Mouse (Mus musculus): ENCODE data around the gene Nod1. TPM values are rescaled to one million over a fixed set of nuclear protein-coding genes. Genes with fewer than 3 reads are reported as not detected.
A peak's percentile ranks its signal among the peaks of the same experiment; 100 is the strongest.

Nod1 gene
- polyA plus RNA-seq, 1 experiment from 2014 or later, result 7.8 TPM

- DNase-seq (ENCODE audit: low spot score) (no peak), ATAC-seq (ENCODE audit: low read depth) (no peak)
- Histone ChIP-seq H3K9me3 (ENCODE audit: control insufficient read depth, low read length) (no peaks in the 10 kb centered on the region), H3K27ac (replicated peaks; ENCODE audit: low read depth, low read length) (no peak overlapping the region), H3K4me3 (ENCODE audit: low read depth, low read length) (peak overlapping the region; percentile 56), H3K4me2 (ENCODE audit: low read depth, low read length) (peak overlapping the region; percentile 98), H3K36me3 (ENCODE audit: control insufficient read depth, insufficient read depth, low read length) (no peaks in the 10 kb centered on the region), H3K4me1 (ENCODE audit: control insufficient read depth, insufficient read depth, low read length) (no peaks in the 10 kb centered on the region; the same call in 1 of the 2 replicates), H3K9ac (ENCODE audit: low read depth, low read length) (peak overlapping the region; percentile 59), H3K27me3 (replicated peaks; ENCODE audit: control insufficient read depth, insufficient read depth, low read length) (no peaks in the 10 kb centered on the region)
- 7% methylated on average over 7 of the region's 7 CpGs for WGBS
Observed at GRCm38 (mm10) chr6:54992141-54992540, 19.7 kb upstream of the Nod1 start.

- WGBS, result 93% methylated on average over 2 of the region's 2 CpGs
- H3K4me1 ChIP-seq (ENCODE audit: control insufficient read depth, insufficient read depth, low read length), result no peaks in the 10 kb centered on the region; the same call in 1 of the 2 replicates
- ATAC-seq (ENCODE audit: low read depth), result no peak
- no peak overlapping the region for H3K9ac ChIP-seq (ENCODE audit: low read depth, low read length)
- no peak overlapping the region for H3K27ac ChIP-seq (replicated peaks; ENCODE audit: low read depth, low read length)
- no peak overlapping the region for H3K4me3 ChIP-seq (ENCODE audit: low read depth, low read length)
- H3K9me3 ChIP-seq (ENCODE audit: control insufficient read depth, low read length), result no peaks in the 10 kb centered on the region
- no peaks in the 10 kb centered on the region for H3K36me3 ChIP-seq (ENCODE audit: control insufficient read depth, insufficient read depth, low read length)
- no peaks in the 10 kb centered on the region for H3K27me3 ChIP-seq (replicated peaks; ENCODE audit: control insufficient read depth, insufficient read depth, low read length)
- no peak overlapping the region for H3K4me2 ChIP-seq (ENCODE audit: low read depth, low read length)
- no peak for DNase-seq (ENCODE audit: low spot score)
Observed at GRCm38 (mm10) chr6:54991189-54991588, 18.8 kb upstream of the Nod1 start.

- ATAC-seq (ENCODE audit: low read depth) (no peak), DNase-seq (ENCODE audit: low spot score) (no peak)
- Histone ChIP-seq H3K4me1 (ENCODE audit: control insufficient read depth, insufficient read depth, low read length) (no peaks in the 10 kb centered on the region; the same call in 1 of the 2 replicates), H3K4me3 (ENCODE audit: low read depth, low read length) (no peak overlapping the region), H3K27ac (replicated peaks; ENCODE audit: low read depth, low read length) (no peak overlapping the region), H3K27me3 (replicated peaks; ENCODE audit: control insufficient read depth, insufficient read depth, low read length) (no peaks in the 10 kb centered on the region), H3K9me3 (ENCODE audit: control insufficient read depth, low read length) (no peaks in the 10 kb centered on the region), H3K9ac (ENCODE audit: low read depth, low read length) (no peak overlapping the region), H3K36me3 (ENCODE audit: control insufficient read depth, insufficient read depth, low read length) (no peaks in the 10 kb centered on the region), H3K4me2 (ENCODE audit: low read depth, low read length) (no peak overlapping the region)
- WGBS, result 92% methylated on average over 6 of the region's 6 CpGs
Observed at GRCm38 (mm10) chr6:54988141-54988540, 15.7 kb upstream of the Nod1 start.

- Histone ChIP-seq H3K9ac (ENCODE audit: low read depth, low read length) (no peak overlapping the region), H3K4me1 (ENCODE audit: control insufficient read depth, insufficient read depth, low read length) (no peaks in the 10 kb centered on the region), H3K27ac (replicated peaks; ENCODE audit: low read depth, low read length) (no peak overlapping the region), H3K4me3 (ENCODE audit: low read depth, low read length) (no peak overlapping the region), H3K4me2 (ENCODE audit: low read depth, low read length) (no peak overlapping the region), H3K36me3 (ENCODE audit: control insufficient read depth, insufficient read depth, low read length) (no peaks in the 10 kb centered on the region), H3K9me3 (ENCODE audit: control insufficient read depth, low read length) (no peaks in the 10 kb centered on the region), H3K27me3 (replicated peaks; ENCODE audit: control insufficient read depth, insufficient read depth, low read length) (no peaks in the 10 kb centered on the region)
- 94% methylated on average over 8 of the region's 8 CpGs for WGBS
- no peak for ATAC-seq (ENCODE audit: low read depth)
- no peak for DNase-seq (ENCODE audit: low spot score)
Observed at GRCm38 (mm10) chr6:54984096-54984495, 11.7 kb upstream of the Nod1 start.

- no peaks in the 10 kb centered on the region for H3K4me1 ChIP-seq (ENCODE audit: control insufficient read depth, insufficient read depth, low read length)
- no peaks in the 10 kb centered on the region for H3K9me3 ChIP-seq (ENCODE audit: control insufficient read depth, low read length)
- DNase-seq (ENCODE audit: low spot score) (no peak), ATAC-seq (ENCODE audit: low read depth) (no peak)
- no peak overlapping the region for H3K9ac ChIP-seq (ENCODE audit: low read depth, low read length)
- H3K36me3 ChIP-seq (ENCODE audit: control insufficient read depth, insufficient read depth, low read length), result no peaks in the 10 kb centered on the region
- WGBS, result 91% methylated on average over 4 of the region's 4 CpGs
- H3K4me2 ChIP-seq (ENCODE audit: low read depth, low read length), result no peak overlapping the region
- no peak overlapping the region for H3K4me3 ChIP-seq (ENCODE audit: low read depth, low read length)
- H3K27me3 ChIP-seq (replicated peaks; ENCODE audit: control insufficient read depth, insufficient read depth, low read length), result no peaks in the 10 kb centered on the region
- H3K27ac ChIP-seq (replicated peaks; ENCODE audit: low read depth, low read length), result no peak overlapping the region
Observed at GRCm38 (mm10) chr6:54983526-54984050, 11.2 kb upstream of the Nod1 start.

GRCm38 (mm10) chr6:54979426-54979825 is 7.0 kb upstream of the Nod1 start:
- whole genome bisulfite sequencing, result 94% methylated on average over 6 of the region's 6 CpGs
- H3K4me3 ChIP-seq (ENCODE audit: low read depth, low read length), result no peak overlapping the region
- H3K9ac ChIP-seq (ENCODE audit: low read depth, low read length), result no peak overlapping the region
- ATAC-seq (ENCODE audit: low read depth) (no peak), DNase-seq (ENCODE audit: low spot score) (no peak)
- H3K27ac ChIP-seq (replicated peaks; ENCODE audit: low read depth, low read length), result no peak overlapping the region
- H3K27me3 ChIP-seq (replicated peaks; ENCODE audit: control insufficient read depth, insufficient read depth, low read length), result no peaks in the 10 kb centered on the region; the same call in 1 of the 2 replicates
- H3K36me3 ChIP-seq (ENCODE audit: control insufficient read depth, insufficient read depth, low read length), result no peaks in the 10 kb centered on the region
- no peak overlapping the region for H3K4me2 ChIP-seq (ENCODE audit: low read depth, low read length)
- no peaks in the 10 kb centered on the region for H3K9me3 ChIP-seq (ENCODE audit: control insufficient read depth, low read length)
- no peaks in the 10 kb centered on the region for H3K4me1 ChIP-seq (ENCODE audit: control insufficient read depth, insufficient read depth, low read length)

GRCm38 (mm10) chr6:54975616-54976015 is 3.2 kb upstream of the Nod1 start:
- Histone ChIP-seq H3K4me2 (ENCODE audit: low read depth, low read length) (no peak overlapping the region), H3K27ac (replicated peaks; ENCODE audit: low read depth, low read length) (no peak overlapping the region), H3K9ac (ENCODE audit: low read depth, low read length) (no peak overlapping the region), H3K36me3 (ENCODE audit: control insufficient read depth, insufficient read depth, low read length) (no peaks in the 10 kb centered on the region), H3K9me3 (ENCODE audit: control insufficient read depth, low read length) (no peaks in the 10 kb centered on the region), H3K4me3 (ENCODE audit: low read depth, low read length) (no peak overlapping the region), H3K27me3 (replicated peaks; ENCODE audit: control insufficient read depth, insufficient read depth, low read length) (no peaks in the 10 kb centered on the region; the same call in 1 of the 2 replicates), H3K4me1 (ENCODE audit: control insufficient read depth, insufficient read depth, low read length) (no peaks in the 10 kb centered on the region)
- ATAC-seq (ENCODE audit: low read depth), result no peak
- no peak for DNase-seq (ENCODE audit: low spot score)
- 50% methylated on average over 1 of the region's 1 CpGs for WGBS

- Histone ChIP-seq H3K9me3 (ENCODE audit: control insufficient read depth, low read length) (no peaks in the 10 kb centered on the region), H3K9ac (ENCODE audit: low read depth, low read length) (no peak overlapping the region), H3K4me1 (ENCODE audit: control insufficient read depth, insufficient read depth, low read length) (no peaks in the 10 kb centered on the region), H3K4me3 (ENCODE audit: low read depth, low read length) (no peak overlapping the region), H3K4me2 (ENCODE audit: low read depth, low read length) (no peak overlapping the region), H3K27me3 (replicated peaks; ENCODE audit: control insufficient read depth, insufficient read depth, low read length) (no peaks in the 10 kb centered on the region; the same call in 1 of the 2 replicates), H3K27ac (replicated peaks; ENCODE audit: low read depth, low read length) (no peak overlapping the region), H3K36me3 (ENCODE audit: control insufficient read depth, insufficient read depth, low read length) (no peaks in the 10 kb centered on the region)
- ATAC-seq (ENCODE audit: low read depth) (no peak), DNase-seq (ENCODE audit: low spot score) (no peak)
- 59% methylated on average over 5 of the region's 5 CpGs for WGBS
Observed at GRCm38 (mm10) chr6:54974501-54974900, 2.1 kb upstream of the Nod1 start.

GRCm38 (mm10) chr6:54972929-54973211 is 458 bp upstream of the Nod1 start:
- Histone ChIP-seq H3K4me1 (ENCODE audit: control insufficient read depth, insufficient read depth, low read length) (no peaks in the 10 kb centered on the region), H3K9me3 (ENCODE audit: control insufficient read depth, low read length) (no peaks in the 10 kb centered on the region), H3K27ac (replicated peaks; ENCODE audit: low read depth, low read length) (peak overlapping the region; percentile 39; the same call in 1 of the 2 replicates), H3K27me3 (replicated peaks; ENCODE audit: control insufficient read depth, insufficient read depth, low read length) (no peaks in the 10 kb centered on the region; the same call in 1 of the 2 replicates), H3K4me2 (ENCODE audit: low read depth, low read length) (peak overlapping the region; percentile 78), H3K4me3 (ENCODE audit: low read depth, low read length) (peak overlapping the region; percentile 59), H3K9ac (ENCODE audit: low read depth, low read length) (peak overlapping the region; percentile 73), H3K36me3 (ENCODE audit: control insufficient read depth, insufficient read depth, low read length) (no peaks in the 10 kb centered on the region)
- whole genome bisulfite sequencing, result 13% methylated on average over 5 of the region's 5 CpGs
- 0 out of 2 replicates have a peak, but pooled peaks have one; percentile 38 for ATAC-seq (ENCODE audit: low read depth)
- DNase-seq (ENCODE audit: low spot score), result peak; percentile 45
